Mouse (Mus musculus): Measurements from ENCODE around the gene Snta1. TPM values are rescaled to one million over a fixed set of nuclear protein-coding genes. Genes with fewer than 3 reads are reported as not detected.
"Not testable (repeated sequence)": the region's sequence is repeated elsewhere in the genome, so short reads cannot be mapped to it uniquely, and the experiment has no call there.

The Snta1 gene
- total RNA-seq, 2 experiments from 2014 or later, result 39.1 to 44.3 TPM

- DNase-seq (ENCODE audit: extremely low spot score in 1 of 2, low spot score in 1 of 2), result peak; percentile 44 to 72
Observed at GRCm38 (mm10) chr2:154373961-154374632, 33.8 kb downstream of the Snta1 start.

- no peak for DNase-seq (ENCODE audit: extremely low spot score in 1 of 2, low spot score in 1 of 2)
Observed at GRCm38 (mm10) chr2:154372842-154373500, 34.9 kb downstream of the Snta1 start, which contains the start of gene Cdk5rap1. Gene Cdk5rap1, minus strand, starts transcription at chr2:154373010.

- DNase-seq (ENCODE audit: extremely low spot score in 1 of 2, low spot score in 1 of 2), result peak; percentile 84 to 86
Observed at GRCm38 (mm10) chr2:154372151-154372829, 35.6 kb downstream of the Snta1 start.

- DNase-seq (ENCODE audit: extremely low spot score in 1 of 2, low spot score in 1 of 2), result no peak
Observed at GRCm38 (mm10) chr2:154367510-154367909, 40.4 kb downstream of the Snta1 start.

GRCm38 (mm10) chr2:154354000-154354425 lies 53.9 kb downstream of the Snta1 start:
- DNase-seq (ENCODE audit: extremely low spot score in 1 of 2, low spot score in 1 of 2), result not testable (repeated sequence)

- DNase-seq (ENCODE audit: extremely low spot score in 1 of 2, low spot score in 1 of 2), result no peak
Observed at GRCm38 (mm10) chr2:154348152-154348551, 59.7 kb downstream of the Snta1 start.

GRCm38 (mm10) chr2:154339356-154339755 lies 68.5 kb downstream of the Snta1 start:
- no peak for DNase-seq (ENCODE audit: extremely low spot score in 1 of 2, low spot score in 1 of 2)

GRCm38 (mm10) chr2:154338161-154338560 lies 69.7 kb downstream of the Snta1 start:
- DNase-seq (ENCODE audit: extremely low spot score in 1 of 2, low spot score in 1 of 2), result no peak

GRCm38 (mm10) chr2:154335572-154335971 lies 72.3 kb downstream of the Snta1 start:
- no peak for DNase-seq (ENCODE audit: extremely low spot score in 1 of 2, low spot score in 1 of 2)

GRCm38 (mm10) chr2:154326852-154327251 lies 81.0 kb downstream of the Snta1 start:
- DNase-seq (ENCODE audit: extremely low spot score in 1 of 2, low spot score in 1 of 2), result no peak

Other genes with a start within 250 kb of the Snta1 start
- not detected for gene Bpifa5, start 245.5 kb downstream of the Snta1 start, total RNA-seq (2021)
- gene Bpifb1, start 217.3 kb downstream of the Snta1 start, total RNA-seq (2021), result under 1 TPM; 0.14 to 0.42 TPM
- not detected for gene Bpifb5, start 184.4 kb downstream of the Snta1 start, total RNA-seq (2021)
- not detected for gene Bpifb9a, start 150.2 kb downstream of the Snta1 start, total RNA-seq (2021)
- gene Bpifb9b, start 100.9 kb downstream of the Snta1 start, total RNA-seq (2021), result not detected
- 10 to 100 TPM; 17.7 to 18.7 TPM for gene Cdk5rap1, start 35.1 kb downstream of the Snta1 start, total RNA-seq (2021)
- gene Cbfa2t2, start 28.4 kb upstream of the Snta1 start, total RNA-seq (2021), result 10 to 100 TPM; 46.4 to 51.4 TPM
- gene 1700003F12Rik, start 139.0 kb upstream of the Snta1 start, total RNA-seq (2021), result under 1 TPM; 0.81 to 0.94 TPM
- gene Actl10, start 143.7 kb upstream of the Snta1 start, total RNA-seq (2021), result not detected
- gene Necab3, start 150.8 kb upstream of the Snta1 start, total RNA-seq (2021), result 10 to 100 TPM; 27.4 to 29.8 TPM
- 1 to 10 TPM; 5.8 to 5.9 TPM for gene E2f1, start 161.8 kb upstream of the Snta1 start, total RNA-seq (2021)
- 10 to 100 TPM; 11.4 to 13.2 TPM for gene Pxmp4, start 195.6 kb upstream of the Snta1 start, total RNA-seq (2021)
- gene Zfp341, start 205.2 kb upstream of the Snta1 start, total RNA-seq (2021), result 10 to 100 TPM; 10.1 to 10.6 TPM
- gene 4930519P11Rik, start 205.3 kb upstream of the Snta1 start, total RNA-seq (2021), result not detected
- 100 to 1,000 TPM; 206 to 232 TPM for gene Chmp4b, start 243.6 kb upstream of the Snta1 start, total RNA-seq (2021)